Mouse (Mus musculus) heart, postnatal 4 days (tissue): ENCODE measurements around the gene Gm45261. TPM values are rescaled to one million over a fixed set of nuclear protein-coding genes. Genes with fewer than 3 reads are reported as not detected.

Source experiments
- DNase-seq: peaks from one replicate; pipeline ENCODE4 v3.0.0; 2021
- total RNA-seq, 2 experiments: library from RNA; stranded (reverse); gene quantifications; 2 replicates each; pipeline ENCODE4 v1.2.3; 2021

Gene Gm45261
- not detected for total RNA-seq

DNA sequence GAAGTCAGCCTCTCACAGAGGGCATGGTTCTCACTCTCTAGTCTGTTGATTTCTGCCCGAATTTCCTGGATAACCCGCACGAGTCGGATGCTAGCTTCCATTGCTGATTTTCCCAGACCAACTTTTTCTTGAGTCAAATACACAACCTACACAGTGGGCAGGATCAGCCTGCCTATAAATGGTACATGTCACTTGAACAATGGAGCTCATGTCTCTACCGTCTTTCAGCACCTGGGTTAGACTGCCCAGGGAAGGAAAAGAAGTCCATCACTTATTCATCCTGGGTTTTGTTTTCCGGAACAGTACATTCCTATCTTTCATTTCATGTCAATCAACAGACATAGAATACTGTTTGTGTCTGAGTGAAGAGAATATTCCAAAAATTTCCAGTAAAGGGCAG is at the start of gene Gm45261:
Gene Gm45261, minus strand, starts transcription at position 101 of the 400 bp plus-strand sequence.
- no peak for DNase-seq

- no peak for DNase-seq
Observed at GRCm38 (mm10) chr1:80504757-80505156, 43.5 kb upstream of the Gm45261 start.

GRCm38 (mm10) chr1:80504081-80504480 is 42.8 kb upstream of the Gm45261 start:
- no peak for DNase-seq

DNA sequence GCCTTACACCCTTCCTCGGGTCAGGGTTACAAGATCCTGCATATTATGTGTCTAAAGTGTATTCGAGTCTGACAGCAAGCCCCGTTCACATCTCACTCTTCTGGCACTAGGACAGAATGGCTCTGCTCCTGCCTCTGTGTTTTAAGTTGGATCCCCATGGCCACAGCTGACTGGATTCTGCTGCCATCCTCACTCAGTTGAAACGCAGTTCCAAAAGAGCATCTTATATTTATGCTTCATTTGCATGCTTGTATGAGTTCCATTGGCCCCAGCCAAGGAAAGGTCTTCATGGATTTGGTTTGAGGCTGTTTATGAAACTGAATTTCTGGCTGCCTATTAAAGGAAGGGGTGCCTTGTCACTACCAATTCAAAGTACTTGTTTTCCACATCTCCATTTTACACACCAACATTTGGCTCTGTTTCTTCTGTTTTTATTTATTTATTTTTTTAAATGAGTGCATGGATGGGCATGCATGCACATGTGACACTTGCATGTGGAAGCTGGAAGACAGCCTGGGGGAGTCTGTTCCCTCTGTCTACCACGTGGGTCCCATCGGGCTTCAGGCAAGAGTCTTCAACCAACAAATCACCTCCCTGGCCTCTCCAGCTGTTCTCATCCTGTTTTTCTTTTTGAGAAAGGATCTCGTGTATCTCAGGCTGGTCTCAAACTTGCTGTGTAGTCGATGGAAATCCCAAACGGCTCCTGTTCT is 41.4 kb upstream of the Gm45261 start:
- DNase-seq = no peak

DNA sequence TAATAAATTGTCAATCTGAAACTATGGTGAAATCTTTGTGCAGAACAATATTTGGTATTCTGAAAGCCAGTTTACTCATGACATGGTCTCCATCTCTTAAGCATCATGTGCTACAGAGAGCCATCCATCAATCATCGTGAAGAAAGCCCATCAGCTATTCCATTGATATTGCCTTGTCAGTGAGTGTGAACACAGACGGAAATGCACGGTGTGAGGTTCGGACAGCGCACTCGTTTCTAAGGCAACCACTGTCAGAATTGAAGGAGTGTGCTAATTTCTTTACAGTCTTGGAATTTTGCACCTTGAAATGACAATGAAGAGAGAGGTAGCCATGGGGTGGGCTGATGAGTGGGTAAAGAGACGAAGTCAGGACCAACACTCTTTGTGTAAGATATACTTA is 38.0 kb upstream of the Gm45261 start:
- DNase-seq = no peak

DNA sequence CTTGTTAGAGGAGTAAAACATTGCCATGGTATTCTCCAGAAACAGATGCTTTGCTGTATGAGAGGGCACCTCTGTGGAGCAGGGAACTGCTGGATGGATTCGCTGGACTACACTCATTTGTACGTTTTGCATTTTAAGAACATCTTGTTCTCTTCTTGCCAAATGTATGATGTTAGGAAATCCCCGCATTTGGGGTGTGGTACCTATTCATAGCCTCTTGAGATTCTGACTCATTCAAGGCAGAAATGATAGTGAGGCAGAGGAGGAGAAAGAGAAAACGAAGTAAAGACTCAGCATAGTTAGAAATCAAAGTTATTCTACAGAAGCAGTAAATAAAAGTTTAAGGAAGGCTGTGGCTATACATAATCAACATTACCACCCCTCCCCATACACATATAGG is 35.1 kb upstream of the Gm45261 start:
- DNase-seq = no peak

GRCm38 (mm10) chr1:80483419-80483818 is 22.2 kb upstream of the Gm45261 start:
- DNase-seq = no peak

DNA sequence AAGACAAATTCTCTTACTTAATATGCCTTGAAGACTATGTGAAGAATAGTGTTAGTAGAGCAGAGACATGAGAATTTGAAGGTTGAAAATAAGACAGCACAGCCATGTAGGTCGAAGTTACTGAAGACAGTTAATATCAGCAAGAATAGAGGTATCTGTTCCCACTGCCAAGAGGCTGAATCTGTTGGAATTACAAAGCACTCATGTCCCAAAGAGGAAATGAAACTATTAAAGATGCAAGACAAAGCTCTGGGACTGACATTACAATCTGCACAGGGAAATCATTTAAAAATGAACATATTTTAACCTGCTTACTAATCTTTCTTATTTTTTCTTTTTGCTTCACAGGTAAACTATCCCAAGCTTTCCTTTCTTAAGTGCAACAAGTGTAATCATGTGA is 13.7 kb upstream of the Gm45261 start:
- no peak for DNase-seq

- no peak for DNase-seq
Observed at GRCm38 (mm10) chr1:80472395-80472794, 11.1 kb upstream of the Gm45261 start.

DNA sequence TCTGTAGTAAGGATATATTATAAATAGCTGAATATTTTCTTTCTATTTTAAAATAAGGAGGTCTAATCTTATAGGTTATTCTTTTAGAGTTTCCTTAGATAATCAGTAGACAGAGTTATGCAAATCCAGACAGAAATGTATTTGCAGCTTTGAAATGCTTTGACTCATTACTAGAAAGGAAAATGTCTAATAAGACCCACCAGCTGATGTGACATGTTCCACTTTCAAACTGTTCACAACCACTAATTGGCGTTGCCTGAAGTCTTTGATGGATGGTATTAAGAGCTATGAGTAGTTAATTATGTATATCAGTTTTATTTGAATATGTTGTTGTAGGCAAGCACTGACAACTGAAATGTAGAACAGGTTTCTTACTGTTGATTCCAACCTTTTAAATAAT is 1.3 kb downstream of the Gm45261 start:
- no peak for DNase-seq

- no peak for DNase-seq
Observed at GRCm38 (mm10) chr1:80459477-80459876, 1.8 kb downstream of the Gm45261 start.

DNA sequence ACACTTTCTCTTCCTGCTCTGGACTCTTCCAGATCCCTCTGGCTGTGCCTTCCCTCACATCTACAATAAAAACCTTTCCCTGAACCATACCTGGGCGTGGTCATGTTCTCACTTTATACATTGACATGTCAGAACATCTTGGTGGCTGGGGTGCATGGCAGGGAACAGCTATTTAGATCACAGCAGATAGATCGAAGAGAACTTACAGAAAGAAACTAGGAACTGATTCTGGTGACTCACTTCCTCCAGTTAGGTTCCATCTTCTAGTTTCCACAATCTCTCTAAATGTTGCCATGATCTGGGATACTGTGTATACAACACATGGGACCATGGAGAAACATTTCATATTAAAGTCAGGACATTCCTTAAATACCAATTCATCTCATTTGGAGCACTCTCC is 7.3 kb downstream of the Gm45261 start:
- DNase-seq = no peak

GRCm38 (mm10) chr1:80451914-80452549 is 9.2 kb downstream of the Gm45261 start:
- DNase-seq = no peak

GRCm38 (mm10) chr1:80447554-80447953 is 13.7 kb downstream of the Gm45261 start:
- no peak for DNase-seq

DNA sequence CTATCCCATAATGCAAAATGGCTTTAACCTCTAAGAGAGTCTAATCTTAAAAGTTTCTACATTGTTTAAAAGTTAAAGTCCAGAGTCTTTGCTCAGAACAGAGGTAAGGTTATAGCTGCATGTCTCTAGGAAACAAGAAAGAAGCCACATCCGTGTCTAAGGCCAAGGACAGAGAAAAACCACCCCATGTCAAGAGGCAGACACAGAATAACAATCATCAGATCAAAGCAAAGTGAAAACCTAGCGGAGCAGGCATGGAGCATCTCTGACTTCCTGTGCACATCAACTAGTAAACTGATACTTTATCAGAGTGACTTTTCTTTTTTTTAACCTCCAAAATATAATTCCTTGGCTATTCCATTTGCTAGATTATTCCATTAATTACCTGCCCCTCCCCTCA is 20.3 kb downstream of the Gm45261 start:
- no peak for DNase-seq

GRCm38 (mm10) chr1:80438506-80438905 is 22.7 kb downstream of the Gm45261 start:
- DNase-seq = no peak

- DNase-seq = no peak
Observed at GRCm38 (mm10) chr1:80427946-80428345, 33.3 kb downstream of the Gm45261 start.

- DNase-seq = no peak
Observed at GRCm38 (mm10) chr1:80427425-80427824, 33.8 kb downstream of the Gm45261 start.

GRCm38 (mm10) chr1:80424666-80425065 is 36.6 kb downstream of the Gm45261 start:
- no peak for DNase-seq

GRCm38 (mm10) chr1:80418321-80419045 is 42.8 kb downstream of the Gm45261 start:
- DNase-seq = no peak

- no peak for DNase-seq
Observed at GRCm38 (mm10) chr1:80416329-80416728, 44.9 kb downstream of the Gm45261 start.

DNA sequence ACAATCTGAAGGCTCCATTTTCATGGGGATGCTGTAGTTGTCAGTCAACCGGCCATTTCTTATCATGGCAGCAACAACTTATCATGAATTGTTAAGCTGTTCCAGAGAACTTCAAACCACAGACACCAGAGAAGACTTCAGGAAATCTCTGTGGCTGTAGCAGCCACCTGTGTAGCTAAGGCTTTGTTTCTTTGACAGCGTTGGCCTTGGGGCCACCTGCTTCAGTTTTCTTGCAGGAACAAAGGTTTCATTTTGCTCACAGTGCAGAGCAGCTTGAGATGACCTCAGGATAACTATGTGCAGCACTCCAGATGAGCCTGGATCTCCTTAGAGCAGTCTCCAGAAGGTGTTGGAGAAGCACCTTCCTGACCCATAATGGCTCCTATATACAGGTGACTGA is 48.7 kb downstream of the Gm45261 start:
- no peak for DNase-seq

- no peak for DNase-seq
Observed at GRCm38 (mm10) chr1:80410229-80410973, 50.8 kb downstream of the Gm45261 start.
